Mouse (Mus musculus) embryonic fibroblast, embryonic 13.5 days (primary cell): ENCODE data around the gene Hist1h2ao. TPM values are rescaled to one million over a fixed set of nuclear protein-coding genes. Genes with fewer than 3 reads are reported as not detected.
"Not testable (repeated sequence)": the region's sequence is repeated elsewhere in the genome, so short reads cannot be mapped to it uniquely, and the experiment has no call there.

Source experiments
- H3K27ac ChIP-seq: 2 replicates; pipeline ENCODE4 v1.5.1; 2012; ENCODE audit warnings: low read length, control low read depth, inconsistent platforms; ENCODE audit not compliant: insufficient read depth
- H3K4me1 ChIP-seq: 2 replicates; pipeline ENCODE4 v1.6.1; 2011; ENCODE audit warnings: low read length; ENCODE audit not compliant: control insufficient read depth, insufficient read depth
- H3K4me3 ChIP-seq: 2 replicates; pipeline ENCODE4 v1.5.1; 2011; ENCODE audit warnings: mild to moderate bottlenecking, control low read depth, low read length; ENCODE audit not compliant: insufficient read depth
- CTCF ChIP-seq: IDR thresholded peaks from 2 replicates; pipeline ENCODE4 v1.5.1; 2011; ENCODE audit warnings: mild to moderate bottlenecking, control low read depth, low read length, moderate library complexity, borderline replicate concordance; ENCODE audit not compliant: insufficient read depth
- POLR2A ChIP-seq: IDR thresholded peaks from 2 replicates; pipeline ENCODE4 v1.6.1; 2011; ENCODE audit warnings: low read depth, mild to moderate bottlenecking, control low read depth, low read length, moderate library complexity
- polyA plus RNA-seq: library from polyadenylated mRNA; stranded (reverse); fragments of >200 nt; gene quantifications from 2 replicates; pipeline ENCODE4 v1.2.4, GENCODE M21; 2011; ENCODE audit warnings: low read depth; ENCODE audit not compliant: missing spikeins, insufficient read length

Hist1h2ao gene
- polyA plus RNA-seq, 1 experiment: not detected

DNA sequence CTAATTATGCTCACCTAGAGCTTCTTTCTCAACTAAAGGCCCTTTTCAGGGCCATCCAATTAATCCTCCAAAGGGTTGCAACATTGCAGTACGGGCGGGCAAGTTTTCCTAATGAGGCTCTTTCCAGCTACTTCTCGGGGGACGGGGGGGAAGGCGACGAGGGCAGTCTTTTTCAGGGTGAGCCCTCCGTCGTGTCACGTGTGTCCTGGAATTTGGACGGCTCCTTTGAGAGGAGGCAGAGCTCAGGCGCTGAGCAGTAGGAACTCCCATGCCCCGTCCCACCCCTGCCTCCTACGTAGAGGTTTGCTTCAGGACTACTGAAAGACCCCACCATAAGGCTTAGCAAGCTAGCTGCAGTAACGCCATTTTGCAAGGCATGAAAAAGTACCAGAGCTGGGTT is 1.8 kb downstream of the Hist1h2ao start:
- H3K4me1 ChIP-seq, H3K4me3 ChIP-seq: not testable (repeated sequence)
- peak overlapping the region; percentile 5; the same call in 1 of the 2 replicates for H3K27ac ChIP-seq
- TF ChIP-seq POLR2A: peak; percentile 49

DNA sequence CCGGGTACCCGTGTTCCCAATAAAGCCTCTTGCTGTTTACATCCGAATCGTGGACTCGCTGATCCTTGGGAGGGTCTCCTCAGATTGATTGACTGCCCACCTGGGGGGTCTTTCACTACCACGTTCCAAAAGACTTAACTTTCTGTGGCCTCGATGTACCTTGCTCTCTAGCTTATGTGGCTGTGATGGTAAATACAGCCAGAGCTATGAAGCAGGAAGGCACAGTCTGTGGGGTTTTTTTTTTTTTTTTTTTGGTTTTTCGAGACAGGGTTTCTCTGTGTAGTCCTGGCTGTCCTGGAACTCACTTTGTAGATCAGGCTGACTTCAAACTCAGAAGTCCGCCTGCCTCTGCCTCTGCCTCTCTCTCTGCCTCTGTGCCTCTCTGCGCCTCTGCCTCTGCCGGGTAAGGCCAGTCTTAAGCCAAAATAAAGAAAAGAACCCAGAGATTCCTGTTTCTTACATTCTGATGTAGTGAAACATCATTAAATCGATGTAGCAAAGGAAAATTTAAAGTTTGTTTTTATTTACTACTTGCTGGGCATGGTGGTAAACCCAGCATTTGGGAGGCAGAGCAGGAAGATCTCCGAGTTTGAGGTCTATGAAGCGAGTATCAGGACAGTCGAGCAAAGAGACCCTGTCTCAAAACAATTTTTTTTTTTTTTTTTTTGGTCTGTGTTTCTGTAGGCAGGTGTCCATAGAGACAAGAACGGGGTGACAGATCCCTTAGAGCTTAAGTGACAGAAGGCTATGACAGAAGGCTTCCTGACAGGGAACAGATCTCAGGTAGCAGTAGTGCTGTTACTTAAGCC is 10.0 kb downstream of the Hist1h2ao start:
- not testable (repeated sequence) for H3K27ac ChIP-seq, H3K4me1 ChIP-seq, H3K4me3 ChIP-seq

DNA sequence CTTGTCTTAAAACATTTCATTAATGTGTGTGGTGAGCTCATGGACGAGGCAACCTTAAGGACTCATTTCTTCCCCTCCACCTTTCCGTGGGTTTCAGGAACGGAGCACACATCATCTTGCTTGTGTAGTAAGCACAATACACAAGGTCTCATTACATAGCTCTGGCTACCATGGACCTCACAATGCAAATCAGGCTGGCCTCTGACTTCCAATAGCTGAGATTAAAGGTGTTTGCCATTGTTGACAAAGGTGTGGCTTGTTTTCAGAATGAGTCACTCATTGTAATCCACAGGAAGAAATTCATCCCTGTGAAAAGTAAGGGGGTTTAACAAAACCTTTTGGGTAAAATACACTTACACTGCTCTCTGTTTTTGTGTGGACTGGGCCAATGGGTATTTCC is 18.2 kb downstream of the Hist1h2ao start:
- no peak for TF ChIP-seq POLR2A
- TF ChIP-seq CTCF: no peak
- H3K27ac ChIP-seq: no peak overlapping the region

DNA sequence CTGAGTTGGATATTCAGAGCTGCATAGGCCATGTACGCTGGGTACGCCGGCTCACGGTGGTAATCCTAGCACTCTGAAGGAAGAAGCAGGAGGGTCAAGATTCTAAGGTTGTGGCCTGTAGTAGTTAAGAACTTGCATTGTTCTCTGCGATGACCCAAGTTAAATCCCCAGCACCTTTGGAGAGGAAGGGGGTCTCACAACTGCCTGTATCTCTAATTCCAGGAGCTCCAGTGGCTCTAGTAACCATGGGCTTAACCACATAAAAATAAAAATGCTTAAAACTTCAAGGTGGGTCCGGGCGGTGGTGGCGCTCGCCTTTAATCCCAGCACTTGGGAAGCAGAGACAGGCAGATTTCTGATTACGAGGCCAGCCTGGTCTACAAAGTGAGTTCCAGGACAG is 20.1 kb downstream of the Hist1h2ao start:
- no peak overlapping the region for H3K27ac ChIP-seq
- H3K4me1 ChIP-seq: no peaks in the 10 kb centered on the region
- H3K4me3 ChIP-seq: no peak overlapping the region
- TF ChIP-seq CTCF (no peak), POLR2A (0 out of 2 replicates have a peak, but pooled peaks have one; percentile 10)

More for the DNA sequence above, 18.2 kb downstream of the Hist1h2ao start:
- Histone ChIP-seq H3K4me3 (no peak overlapping the region), H3K4me1 (no peaks in the 10 kb centered on the region)

DNA sequence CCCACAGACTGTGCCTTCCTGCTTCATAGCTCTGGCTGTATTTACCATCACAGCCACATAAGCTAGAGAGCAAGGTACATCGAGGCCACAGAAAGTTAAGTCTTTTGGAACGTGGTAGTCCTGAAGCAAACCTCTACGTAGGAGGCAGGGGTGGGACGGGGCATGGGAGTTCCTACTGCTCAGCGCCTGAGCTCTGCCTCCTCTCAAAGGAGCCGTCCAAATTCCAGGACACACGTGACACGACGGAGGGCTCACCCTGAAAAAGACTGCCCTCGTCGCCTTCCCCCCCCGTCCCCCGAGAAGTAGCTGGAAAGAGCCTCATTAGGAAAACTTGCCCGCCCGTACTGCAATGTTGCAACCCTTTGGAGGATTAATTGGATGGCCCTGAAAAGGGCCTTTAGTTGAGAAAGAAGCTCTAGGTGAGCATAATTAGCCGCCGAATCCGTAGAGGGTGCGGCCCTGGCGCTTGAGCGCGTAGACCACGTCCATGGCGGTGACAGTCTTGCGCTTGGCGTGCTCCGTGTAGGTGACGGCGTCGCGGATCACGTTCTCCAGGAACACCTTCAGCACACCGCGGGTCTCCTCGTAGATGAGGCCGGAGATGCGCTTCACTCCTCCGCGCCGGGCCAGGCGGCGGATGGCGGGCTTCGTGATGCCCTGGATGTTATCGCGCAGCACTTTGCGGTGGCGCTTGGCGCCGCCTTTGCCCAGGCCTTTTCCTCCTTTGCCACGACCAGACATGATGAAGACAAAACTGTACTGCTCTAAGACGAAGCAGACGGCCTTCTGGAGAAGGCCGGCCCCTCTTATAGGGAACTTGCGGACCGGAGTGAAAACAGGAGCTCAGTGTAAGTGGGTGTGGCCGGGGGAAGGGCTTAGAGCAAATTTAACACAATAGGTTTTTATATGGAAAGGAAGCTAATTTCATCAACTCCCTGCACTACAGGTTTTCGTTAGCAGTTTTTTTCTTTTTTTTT is 21.4 kb downstream of the Hist1h2ao start, which contains the start of gene Hist1h4n:
Gene Hist1h4n (minus strand): TSS at position 779 of the 977 bp plus-strand sequence.
- TF ChIP-seq POLR2A: peak; percentile 54
- not testable (repeated sequence) for H3K4me3 ChIP-seq, H3K4me1 ChIP-seq, H3K27ac ChIP-seq

DNA sequence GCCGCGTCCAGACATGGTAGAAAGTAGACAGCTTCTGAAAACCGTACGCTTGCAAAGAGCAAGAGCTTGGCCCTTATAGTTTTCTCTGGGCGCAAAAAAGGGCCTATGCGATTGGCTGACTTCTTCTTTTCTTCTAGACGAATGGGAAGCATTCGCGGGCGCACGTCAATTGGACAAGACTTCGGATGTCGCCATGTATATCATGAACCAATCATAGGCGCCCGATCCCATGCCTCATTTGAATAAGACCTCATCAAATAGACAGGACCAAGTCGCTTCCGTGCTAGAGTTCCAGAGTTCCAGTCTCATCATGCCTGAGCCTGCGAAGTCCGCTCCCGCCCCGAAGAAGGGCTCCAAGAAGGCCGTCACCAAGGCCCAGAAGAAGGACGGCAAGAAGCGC is 23.2 kb downstream of the Hist1h2ao start, which contains the start of the genes Hist1h2ap and Hist1h2br:
Gene Hist1h2ap (minus strand): TSS at position 47 of the 400 bp plus-strand sequence.
Gene Hist1h2br (plus strand): TSS at position 283 of the 400 bp plus-strand sequence.
- not testable (repeated sequence) for H3K27ac ChIP-seq, H3K4me1 ChIP-seq, H3K4me3 ChIP-seq

DNA sequence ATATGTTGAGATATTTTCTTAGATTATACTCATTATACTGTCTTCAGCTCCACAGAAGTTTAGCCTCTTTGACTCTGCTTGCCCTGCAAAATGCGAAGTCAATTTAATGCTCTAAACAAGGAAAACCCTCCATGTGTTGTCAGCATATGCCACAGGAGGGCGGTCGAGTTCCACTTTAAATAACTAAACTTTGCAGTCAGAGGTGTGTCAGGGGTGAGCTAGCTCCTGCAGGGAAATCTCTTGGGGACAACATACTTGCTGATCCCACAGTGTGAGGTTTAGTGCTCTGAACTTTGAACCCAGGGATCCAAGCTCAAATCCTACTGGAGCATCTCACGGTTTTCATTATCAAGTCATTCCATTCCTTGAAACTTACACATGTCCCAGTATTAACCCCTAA is 30.2 kb downstream of the Hist1h2ao start:
- not testable (repeated sequence) for H3K27ac ChIP-seq, H3K4me3 ChIP-seq, H3K4me1 ChIP-seq

DNA sequence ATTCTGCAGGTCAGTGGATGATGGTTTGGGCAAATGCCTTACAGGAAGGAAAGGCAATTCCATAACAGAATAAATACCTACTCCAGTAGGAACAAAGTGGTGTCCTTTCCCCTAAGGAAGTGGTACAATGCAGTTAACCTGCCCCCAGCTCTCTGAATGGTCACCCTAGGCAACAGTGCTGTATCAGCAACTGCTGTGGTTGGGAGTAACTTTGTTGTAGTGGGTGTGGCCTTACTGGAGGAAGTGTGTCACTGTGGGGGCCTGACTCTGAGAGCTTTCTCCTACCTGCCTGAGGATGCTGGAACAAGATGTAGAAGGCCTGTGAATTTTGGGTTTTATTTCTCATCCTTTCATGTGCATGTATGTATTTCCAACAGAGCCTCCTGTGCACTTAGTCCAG is 36.1 kb downstream of the Hist1h2ao start:
- not testable (repeated sequence) for H3K27ac ChIP-seq, H3K4me1 ChIP-seq

DNA sequence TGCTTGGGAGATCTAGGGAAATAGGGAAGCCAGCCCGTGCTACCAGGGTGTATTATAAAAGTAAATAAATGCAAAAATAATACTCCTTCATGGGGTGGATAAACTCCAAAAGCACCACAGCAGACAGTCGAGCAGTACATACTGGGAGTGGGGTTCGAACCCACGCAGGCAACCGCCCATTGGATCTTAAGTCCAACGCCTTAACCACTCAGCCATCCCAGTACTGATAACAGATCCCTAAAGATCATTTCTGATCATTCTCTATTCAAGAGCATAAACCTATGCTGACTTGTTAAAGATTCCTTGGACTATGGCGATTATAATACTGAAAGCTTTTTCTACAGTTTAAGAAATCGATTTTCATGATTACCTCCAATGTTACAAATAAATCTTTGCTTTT is 37.6 kb downstream of the Hist1h2ao start:
- H3K4me3 ChIP-seq: no peak overlapping the region
- H3K27ac ChIP-seq: no peak overlapping the region
- peaks cover 4% of the 10 kb centered on the region; the same call in 1 of the 2 replicates for H3K4me1 ChIP-seq
- TF ChIP-seq CTCF (no peak), POLR2A (no peak)

More for the DNA sequence above, 36.1 kb downstream of the Hist1h2ao start:
- not testable (repeated sequence) for H3K4me3 ChIP-seq

DNA sequence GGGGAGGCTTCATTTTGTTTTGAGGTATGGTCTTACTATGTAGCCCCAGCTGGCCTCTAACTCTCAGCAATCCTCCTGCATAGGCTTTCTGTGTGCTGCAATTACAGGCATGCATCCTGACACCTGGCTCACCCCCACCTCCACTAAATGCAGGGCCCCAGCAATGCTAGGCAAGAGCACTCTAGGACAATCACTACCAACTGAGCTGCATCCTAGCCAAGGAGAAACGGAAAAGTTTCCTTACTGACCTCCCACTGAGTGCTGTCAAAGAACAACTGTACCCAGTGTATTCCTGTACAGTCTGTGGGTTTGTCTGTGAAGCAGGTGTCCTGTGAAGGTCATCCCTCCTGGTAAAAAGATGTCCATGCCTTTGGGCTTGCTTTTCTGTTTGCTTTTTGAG is 40.4 kb downstream of the Hist1h2ao start:
- H3K4me1 ChIP-seq, H3K4me3 ChIP-seq, H3K27ac ChIP-seq: not testable (repeated sequence)
